Mouse (Mus musculus) C2C12 (cell line): ENCODE measurements at regions not wholly inside any gene's neighbourhood (a gene's known extent, or its start where the extent isn't known, plus 50 kb on each side); places are given as distances from the start of the nearest gene placed in this dataset.

ENCODE experiments used
- CTCF ChIP-seq: IDR thresholded peaks from one replicate; pipeline ENCODE4 v1.5.1; 2011; ENCODE audit not compliant: control insufficient read depth, insufficient read depth, insufficient read length
- USF1 ChIP-seq: IDR thresholded peaks from one replicate; pipeline ENCODE4 v1.6.1; 2011; ENCODE audit warnings: low read depth, mild to moderate bottlenecking, control low read depth, moderate library complexity

GRCm38 (mm10) chr14:33696817-33697216 lies 107.8 kb downstream of the Ptpn20 start:
- TF ChIP-seq USF1 (no peak), CTCF (no peak)
